Mouse (Mus musculus): ENCODE data around the gene Galnt14.

The Galnt14 gene

GRCm38 (mm10) chr17:73507804-73508535 is 202.3 kb downstream of the Galnt14 start:
- CTCF ChIA-PET: no interaction called here

DNA sequence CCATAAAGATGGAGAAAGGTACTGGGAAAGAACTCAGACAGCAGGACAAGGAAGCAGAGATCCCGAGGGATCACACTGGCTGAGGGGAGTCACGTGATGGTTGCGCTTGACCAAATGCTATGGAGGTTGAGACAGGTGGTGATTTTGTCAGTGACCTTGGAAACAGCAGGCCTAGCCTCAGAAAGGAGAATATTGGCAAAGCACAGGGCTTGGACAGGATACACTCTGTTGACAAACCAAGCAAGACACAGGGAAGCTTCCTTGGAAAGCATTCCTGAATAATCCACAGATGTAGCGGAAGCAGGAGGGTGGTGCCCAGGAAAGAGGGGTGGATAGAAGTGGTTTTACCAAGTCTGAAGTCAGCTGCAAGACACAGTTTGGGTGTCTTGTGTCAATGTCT is 206.1 kb downstream of the Galnt14 start:
- CTCF ChIA-PET: no interaction called here

DNA sequence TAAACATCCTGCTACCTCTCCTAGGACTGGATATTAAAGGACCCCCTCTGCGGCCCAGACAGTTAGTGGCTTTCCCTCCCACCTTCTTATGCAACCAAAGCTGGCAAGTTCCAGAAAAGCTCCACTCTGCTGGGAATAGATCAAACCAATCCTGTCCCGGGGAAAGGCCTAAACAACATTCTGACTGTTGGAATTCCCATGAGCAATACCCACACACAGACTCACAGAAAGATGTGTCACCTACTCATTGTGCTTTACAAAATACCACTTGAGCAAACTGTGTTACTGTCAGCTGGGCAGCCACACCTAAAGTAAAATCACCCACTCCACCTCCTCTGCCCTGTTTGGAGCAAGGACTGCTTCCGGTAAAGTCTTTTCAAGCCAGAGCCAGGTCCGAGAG is 207.6 kb downstream of the Galnt14 start:
- CTCF ChIA-PET: no interaction called here

DNA sequence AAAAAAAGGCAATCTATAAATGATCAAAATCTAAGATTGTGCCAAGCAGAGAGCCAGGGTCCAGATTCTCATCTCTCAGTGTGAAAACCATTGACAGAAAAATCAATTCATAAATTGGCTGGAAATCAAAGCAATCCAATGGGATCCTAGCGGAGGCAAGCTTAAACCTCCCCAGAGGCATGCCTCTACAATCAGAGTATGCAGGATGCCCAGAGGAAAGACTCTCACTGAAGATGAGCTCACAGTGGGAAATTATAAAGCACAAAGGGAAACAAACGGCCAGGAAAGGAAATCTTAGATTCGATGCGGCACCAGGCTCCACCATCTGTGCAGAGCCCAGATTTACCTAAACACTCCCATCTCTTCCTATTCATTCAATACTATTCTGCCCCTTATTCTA is 220.7 kb downstream of the Galnt14 start:
- CTCF ChIA-PET: no interaction called here

DNA sequence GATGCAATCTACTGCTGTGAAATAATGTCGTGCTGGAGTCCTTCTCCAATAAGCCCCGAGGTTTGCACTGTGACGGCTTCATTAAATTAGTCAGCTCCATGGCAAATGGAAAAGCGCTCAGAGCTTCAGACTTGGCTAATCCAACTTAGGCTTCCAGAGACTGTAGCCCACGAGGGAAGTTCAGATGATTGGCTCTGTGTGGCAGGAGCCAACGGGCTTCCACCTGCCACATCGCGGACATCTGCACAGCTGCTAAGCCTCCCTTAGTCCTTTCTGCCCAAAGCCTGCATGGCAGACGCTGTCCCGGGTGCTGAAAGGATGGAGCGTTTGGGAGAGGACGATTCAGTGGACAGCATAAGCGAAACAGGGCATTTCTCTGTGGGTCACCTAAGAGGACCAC is 222.5 kb downstream of the Galnt14 start:
- CTCF ChIA-PET: no interaction called here

DNA sequence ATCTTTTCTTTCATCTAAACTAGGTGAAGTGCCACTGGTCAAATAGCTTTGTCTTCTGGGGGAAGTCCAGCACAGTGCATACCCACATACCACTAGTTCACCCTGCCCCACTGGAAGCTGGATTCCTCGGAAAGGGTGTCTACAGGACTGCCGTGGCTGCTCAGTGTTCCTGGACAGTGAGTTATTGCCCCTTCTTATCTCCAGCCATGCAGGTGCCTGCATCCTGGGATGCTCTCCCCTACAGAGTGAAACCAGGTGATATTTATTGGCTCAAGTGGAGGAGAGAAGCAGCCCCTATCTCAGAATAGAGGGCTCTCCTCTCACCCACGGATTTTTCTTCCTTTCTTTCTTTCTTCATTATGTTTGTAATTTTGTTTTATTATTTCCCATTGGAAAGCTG is 222.9 kb downstream of the Galnt14 start:
- CTCF ChIA-PET: no interaction called here

DNA sequence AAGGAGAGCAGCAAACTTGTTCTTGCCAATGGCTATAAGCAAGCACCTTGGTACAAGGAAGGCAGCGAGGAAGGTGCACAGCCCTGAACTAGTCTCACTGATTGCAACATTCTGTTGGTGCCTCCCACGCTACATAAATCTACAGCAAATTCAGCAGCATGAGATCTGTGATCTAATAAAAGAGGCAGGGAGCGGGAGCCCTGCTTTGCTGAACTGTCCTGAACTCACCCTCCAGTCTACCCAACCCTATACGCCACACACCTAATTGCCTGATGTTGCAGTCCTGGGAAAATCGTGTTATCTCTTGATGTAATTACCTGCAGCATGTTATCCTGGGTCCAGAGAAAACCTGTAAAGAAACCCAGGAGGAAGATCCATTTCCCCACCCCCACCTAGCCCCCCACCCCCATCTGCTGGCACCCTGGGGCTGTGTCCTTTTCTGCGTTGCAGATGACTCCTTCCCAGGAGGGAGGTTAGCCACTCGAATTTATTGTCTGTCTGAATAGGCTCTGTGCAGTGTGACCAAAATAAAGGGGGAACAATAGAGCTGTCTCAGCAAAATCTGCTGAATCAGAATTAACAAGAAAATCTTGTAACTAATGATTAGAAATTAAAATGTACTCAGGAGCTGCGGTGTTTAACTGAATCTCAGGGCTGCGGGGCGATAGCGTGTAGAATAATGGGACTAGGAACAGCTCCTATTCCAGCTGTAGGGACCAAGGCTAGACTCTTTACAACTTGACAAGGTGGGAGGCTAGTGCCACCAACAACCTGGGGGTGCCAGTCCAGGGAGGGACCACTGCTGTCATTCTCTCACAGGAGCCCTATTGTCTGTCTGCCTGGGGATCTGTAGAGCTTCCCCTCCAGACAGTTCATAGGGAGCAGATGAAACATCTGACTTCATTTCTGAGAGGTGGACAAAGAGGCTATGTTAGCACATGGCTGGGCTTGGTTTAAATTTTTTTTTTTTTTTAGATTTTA is 232.9 kb downstream of the Galnt14 start:
- CTCF ChIA-PET: no interaction called here

DNA sequence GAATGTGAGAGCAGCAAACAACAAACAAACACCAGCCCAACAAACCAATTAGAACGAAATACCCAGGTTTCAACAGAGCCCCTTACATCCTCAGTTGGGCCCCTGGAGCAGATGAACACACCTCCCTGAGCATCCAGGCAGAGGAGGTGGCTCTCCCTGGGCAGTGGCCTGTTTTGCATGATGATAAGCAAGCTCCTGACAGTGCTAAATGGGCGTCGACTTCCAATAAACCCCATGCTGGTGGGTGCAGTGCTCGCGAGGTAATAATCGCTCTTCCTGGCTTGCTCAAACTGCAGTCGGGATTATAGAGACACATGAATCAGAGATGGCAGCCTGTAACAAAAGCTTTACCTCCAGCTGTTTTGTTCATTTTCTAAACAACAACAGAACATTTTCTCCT is 235.9 kb downstream of the Galnt14 start:
- CTCF ChIA-PET: no interaction called here

GRCm38 (mm10) chr17:73473012-73473411 is 237.2 kb downstream of the Galnt14 start:
- CTCF ChIA-PET: no interaction called here

GRCm38 (mm10) chr17:73460874-73461273 is 249.4 kb downstream of the Galnt14 start:
- CTCF ChIA-PET: no interaction called here

GRCm38 (mm10) chr17:73458741-73459140 is 251.5 kb downstream of the Galnt14 start:
- CTCF ChIA-PET: no interaction called here

DNA sequence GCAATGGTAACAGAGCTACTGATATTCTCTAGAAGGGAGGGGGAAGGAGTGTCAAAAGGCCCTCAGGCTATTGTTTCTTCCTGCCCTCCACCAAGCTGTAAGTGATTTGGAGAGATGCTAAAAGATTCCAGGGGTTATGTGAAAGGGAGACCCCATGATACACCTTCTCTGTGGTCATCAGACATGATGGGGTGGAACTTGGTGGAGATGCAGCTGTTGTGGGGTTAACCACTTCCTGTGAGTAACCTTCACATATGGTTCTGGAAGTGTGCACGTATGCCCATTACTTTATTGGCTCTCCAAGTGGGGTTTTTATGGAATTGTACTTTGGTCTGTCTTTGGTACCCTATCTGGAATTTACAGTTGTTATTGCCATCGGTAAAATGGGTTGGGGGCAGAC is 253.7 kb downstream of the Galnt14 start:
- CTCF ChIA-PET: interaction anchor here (0.6 kb wide), 1 partner anchor 734 kb away, joined by 11 read pairs; no protein-coding TSS in a partner anchor

GRCm38 (mm10) chr17:73453646-73454045 is 256.6 kb downstream of the Galnt14 start:
- CTCF ChIA-PET: interaction anchor here (0.6 kb wide), 1 partner anchor 22 kb away, joined by 6 read pairs; no protein-coding TSS in a partner anchor

DNA sequence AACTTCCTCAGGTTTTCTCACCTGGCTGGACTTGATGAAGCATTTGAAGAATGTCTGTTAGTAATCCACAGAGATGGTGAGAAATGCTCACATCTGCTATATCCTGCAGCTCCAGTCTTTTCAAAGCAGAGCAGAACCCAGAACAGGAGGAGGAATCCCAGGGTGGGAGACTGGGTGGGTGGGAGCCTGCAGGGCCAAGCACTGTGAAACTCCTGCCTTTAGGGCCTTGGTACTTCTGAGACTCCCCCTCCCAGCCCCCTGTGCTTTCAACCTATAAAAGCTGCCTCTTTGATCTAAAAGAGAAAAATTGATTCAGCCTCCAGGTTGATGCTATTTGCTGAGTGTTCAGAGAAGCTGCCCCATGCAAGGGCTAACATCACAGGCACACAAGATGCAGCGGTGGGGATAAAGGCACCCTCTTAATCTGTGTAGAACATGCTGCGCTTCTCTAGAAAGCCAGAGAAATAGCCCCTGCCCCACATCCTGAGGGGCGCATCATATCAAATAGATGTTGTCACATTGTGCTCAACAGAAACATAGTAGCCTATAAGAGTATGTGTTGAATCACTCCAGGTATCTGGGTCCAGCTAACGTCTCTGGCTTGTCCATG is 258.0 kb downstream of the Galnt14 start:
- CTCF ChIA-PET: interaction anchor here (0.6 kb wide), 1 partner anchor 358 kb away, joined by 6 read pairs; no protein-coding TSS in a partner anchor

DNA sequence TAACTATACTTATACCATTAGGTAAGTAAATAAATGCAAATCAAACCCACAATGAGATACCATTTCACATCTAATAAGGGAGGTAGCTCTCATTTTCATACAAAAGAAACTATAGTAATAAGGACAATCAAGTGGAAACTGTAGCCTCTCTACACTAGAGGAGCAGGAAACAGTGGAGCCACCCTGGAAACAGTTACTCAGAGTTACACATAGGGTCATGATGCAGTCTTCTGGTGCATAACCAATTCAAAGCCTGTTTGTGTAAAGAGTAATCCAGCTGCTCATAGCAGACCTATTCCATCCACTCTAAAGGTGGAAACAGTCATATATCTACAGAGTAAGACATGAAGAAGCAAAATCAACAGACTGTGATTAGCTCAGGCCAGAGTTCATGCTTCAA is 261.1 kb downstream of the Galnt14 start:
- CTCF ChIA-PET: no interaction called here

Measured in spleen, embryonic (tissue).